Mouse (Mus musculus) neural tube, embryonic 12.5 days (tissue): ENCODE results near the gene Tmem138. TPM values are rescaled to one million over a fixed set of nuclear protein-coding genes. Genes with fewer than 3 reads are reported as not detected.
A peak's percentile ranks its signal among the peaks of the same experiment; 100 is the strongest.
"Not testable (repeated sequence)": the region's sequence is repeated elsewhere in the genome, so short reads cannot be mapped to it uniquely, and the experiment has no call there.

Experiments used
- ATAC-seq: fragments of 200-750 bp; cut with Nextera tagmentation; 2 replicates; pipeline ENCODE4 v1.8.0; 2017; ENCODE audit warnings: low read depth, mild to moderate bottlenecking, moderate TSS enrichment, moderate library complexity; ENCODE audit not compliant: low FRiP score
- H3K27ac ChIP-seq: fragments of 300-500 bp; sonication (generic); 2 replicates; pipeline ENCODE4 v1.5.1; 2016
- H3K27me3 ChIP-seq: fragments of 300-500 bp; sonication (generic); replicated peaks from 2 replicates; pipeline ENCODE4 v1.6.1; 2016; ENCODE audit warnings: mild to moderate bottlenecking
- H3K36me3 ChIP-seq: fragments of 300-500 bp; sonication (generic); 2 replicates; pipeline ENCODE4 v1.6.1; 2016; ENCODE audit warnings: mild to moderate bottlenecking
- H3K4me1 ChIP-seq: fragments of 300-500 bp; sonication (generic); 2 replicates; pipeline ENCODE4 v1.6.1; 2016
- H3K4me2 ChIP-seq: fragments of 300-500 bp; sonication (generic); replicated peaks from 2 replicates; pipeline ENCODE4 v1.6.1; 2016; ENCODE audit warnings: mild to moderate bottlenecking
- H3K4me3 ChIP-seq: fragments of 300-500 bp; sonication (generic); 2 replicates; pipeline ENCODE4 v1.5.1; 2016
- H3K9ac ChIP-seq: fragments of 300-500 bp; sonication (generic); 2 replicates; pipeline ENCODE4 v1.6.1; 2016; ENCODE audit warnings: mild to moderate bottlenecking
- H3K9me3 ChIP-seq: fragments of 300-500 bp; sonication (generic); 2 replicates; pipeline ENCODE4 v1.6.1; 2016; ENCODE audit warnings: mild to moderate bottlenecking
- WGBS: fragments of 180-500 bp; shearing (Covaris S2); methylation state at CpG from one replicate; pipeline ENCODE4 v1.1.7; 2016; 5-methylcytosine and 5-hydroxymethylcytosine counted together
- polyA plus RNA-seq: library from polyadenylated mRNA; unstranded; fragments of >200 nt; fragmentation: Nextera tagmentation; extraction: Ambion mirVana; gene quantifications from 2 replicates; pipeline ENCODE4 v1.2.1, GENCODE M21; 2016

Tmem138 gene
- polyA plus RNA-seq, 1 experiment from 2014 or later: 41.6 TPM

DNA sequence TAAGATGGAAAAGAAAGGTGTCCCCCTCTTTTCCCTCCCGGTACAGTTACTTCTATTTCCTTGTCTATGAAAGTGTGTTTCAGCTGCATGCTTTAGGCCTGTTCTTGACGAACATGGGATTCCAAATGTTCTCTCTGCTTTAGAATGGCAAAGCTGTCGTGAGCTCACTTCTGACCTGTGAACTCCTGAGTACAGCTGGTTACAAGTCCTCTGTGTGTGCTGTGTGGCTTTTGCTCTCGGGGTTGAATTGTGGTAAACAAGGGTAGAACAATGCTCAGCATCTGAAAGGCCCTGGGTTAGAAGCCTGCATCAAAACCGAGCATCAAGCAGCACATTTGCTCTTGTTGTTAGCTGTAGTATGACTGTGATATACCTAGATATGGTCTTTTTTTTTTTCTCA lies 14.8 kb downstream of the Tmem138 start:
- Histone ChIP-seq H3K4me2 (no peak overlapping the region), H3K36me3 (no peaks in the 10 kb centered on the region), H3K4me3 (no peak overlapping the region), H3K4me1 (no peaks in the 10 kb centered on the region), H3K27ac (no peak overlapping the region), H3K9ac (no peak overlapping the region), H3K9me3 (no peaks in the 10 kb centered on the region), H3K27me3 (no peaks in the 10 kb centered on the region)
- 70% methylated on average over 5 of the region's 5 CpGs for WGBS
- ATAC-seq: no peak

GRCm38 (mm10) chr19:10561558-10562314 lies 15.4 kb downstream of the Tmem138 start:
- Histone ChIP-seq H3K4me3 (no peak overlapping the region), H3K4me1 (peaks cover under 1% of the 10 kb centered on the region; the same call in 1 of the 2 replicates), H3K27ac (no peak overlapping the region), H3K9me3 (no peaks in the 10 kb centered on the region), H3K4me2 (no peak overlapping the region), H3K27me3 (no peaks in the 10 kb centered on the region), H3K9ac (no peak overlapping the region), H3K36me3 (no peaks in the 10 kb centered on the region)
- no peak for ATAC-seq
- WGBS: 77% methylated on average over 6 of the region's 6 CpGs

GRCm38 (mm10) chr19:10560108-10560507 lies 17.1 kb downstream of the Tmem138 start:
- Histone ChIP-seq H3K4me1 (peaks cover 10% of the 10 kb centered on the region), H3K36me3 (no peaks in the 10 kb centered on the region), H3K27me3 (no peaks in the 10 kb centered on the region), H3K4me3 (no peak overlapping the region), H3K4me2 (no peak overlapping the region), H3K9me3 (no peaks in the 10 kb centered on the region), H3K9ac (no peak overlapping the region), H3K27ac (no peak overlapping the region)
- 39% methylated on average over 5 of the region's 5 CpGs for WGBS
- no peak for ATAC-seq

DNA sequence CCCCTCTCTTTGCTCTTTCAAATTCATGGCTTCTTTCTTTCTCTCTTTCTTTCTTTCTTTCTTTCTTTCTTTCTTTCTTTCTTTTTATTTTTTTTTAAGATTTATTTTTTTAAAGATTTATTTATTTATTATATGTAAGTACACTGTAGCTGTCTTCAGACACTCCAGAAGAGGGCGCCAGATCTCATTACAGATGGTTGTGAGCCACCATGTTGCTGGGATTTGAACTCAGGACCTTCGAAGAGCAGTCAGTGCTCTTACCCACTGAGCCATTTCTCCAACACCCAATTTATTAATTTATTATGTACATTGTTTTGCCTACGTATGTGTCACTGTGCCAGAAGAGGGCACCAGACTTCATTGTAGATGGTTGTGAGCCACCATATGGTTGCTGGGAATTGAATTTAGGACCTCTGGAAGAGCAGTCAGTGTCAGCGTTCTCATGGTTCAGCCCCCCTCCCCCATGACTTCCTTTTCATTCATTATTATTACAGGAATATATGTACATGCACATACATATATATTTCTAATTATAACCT lies 19.3 kb downstream of the Tmem138 start:
- not testable (repeated sequence) for H3K36me3 ChIP-seq, ATAC-seq, H3K9me3 ChIP-seq, H3K27ac ChIP-seq, H3K27me3 ChIP-seq, H3K4me2 ChIP-seq, H3K4me3 ChIP-seq, H3K9ac ChIP-seq
- peaks cover 19% of the 10 kb centered on the region for H3K4me1 ChIP-seq
- WGBS: 73% methylated on average over 4 of the region's 4 CpGs

- Histone ChIP-seq H3K9ac (no peak overlapping the region), H3K36me3 (peaks cover 5% of the 10 kb centered on the region; the same call in 1 of the 2 replicates), H3K9me3 (no peaks in the 10 kb centered on the region), H3K27me3 (no peaks in the 10 kb centered on the region), H3K27ac (no peak overlapping the region), H3K4me2 (no peak overlapping the region), H3K4me1 (peaks cover 19% of the 10 kb centered on the region), H3K4me3 (no peak overlapping the region)
- 65% methylated on average over 2 of the region's 2 CpGs for WGBS
- ATAC-seq: no peak
Measured at GRCm38 (mm10) chr19:10557430-10557829, 19.7 kb downstream of the Tmem138 start.

- no peak overlapping the region for H3K27ac ChIP-seq
- H3K4me2 ChIP-seq: no peak overlapping the region
- H3K27me3 ChIP-seq: no peaks in the 10 kb centered on the region
- H3K36me3 ChIP-seq: peaks cover 5% of the 10 kb centered on the region; the same call in 1 of the 2 replicates
- H3K4me1 ChIP-seq: peaks cover 19% of the 10 kb centered on the region
- whole genome bisulfite sequencing: 76% methylated on average over 2 of the region's 2 CpGs
- no peak overlapping the region for H3K9ac ChIP-seq
- ATAC-seq: no peak
- H3K4me3 ChIP-seq: no peak overlapping the region
- H3K9me3 ChIP-seq: no peaks in the 10 kb centered on the region
Measured at GRCm38 (mm10) chr19:10557001-10557400, 20.2 kb downstream of the Tmem138 start.

GRCm38 (mm10) chr19:10555624-10556510 lies 21.3 kb downstream of the Tmem138 start, which contains the start of gene Tmem216:
Gene Tmem216, minus strand, starts transcription at chr19:10556238.
- Histone ChIP-seq H3K9ac (peak within 1 kb of the TSS; percentile 58), H3K9me3 (no peaks in the 10 kb centered on the region), H3K4me2 (peak within 1 kb of the TSS; percentile 77), H3K27ac (peak within 1 kb of the TSS; percentile 46; the same call in 1 of the 2 replicates), H3K36me3 (peaks cover 17% of the 10 kb centered on the region), H3K27me3 (no peaks in the 10 kb centered on the region), H3K4me1 (peaks cover 19% of the 10 kb centered on the region), H3K4me3 (peak within 1 kb of the TSS; percentile 65)
- ATAC-seq: peak; percentile 97
- 2% methylated on average over 43 of the region's 43 CpGs for WGBS

DNA sequence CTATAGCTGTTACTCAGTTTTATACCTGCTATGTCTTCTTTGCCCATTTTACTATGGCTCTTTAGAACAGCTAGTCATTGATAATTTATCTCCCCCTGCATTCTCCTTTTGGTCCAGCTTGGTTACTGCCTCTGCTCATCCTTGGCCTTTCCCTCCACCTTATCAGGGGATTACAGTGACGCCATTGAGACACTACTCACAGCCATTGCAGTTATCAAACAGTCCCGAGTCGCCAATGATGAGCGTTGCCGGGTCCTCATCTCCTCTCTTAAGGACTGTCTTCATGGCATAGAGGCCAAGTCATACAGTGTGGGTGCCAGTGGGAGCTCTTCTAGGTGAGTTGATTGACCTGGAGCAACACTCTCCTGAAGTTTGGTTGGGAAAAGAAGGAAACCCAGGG lies 37.7 kb downstream of the Tmem138 start:
- Histone ChIP-seq H3K4me1 (no peaks in the 10 kb centered on the region), H3K9ac (no peak overlapping the region), H3K27ac (no peak overlapping the region), H3K9me3 (no peaks in the 10 kb centered on the region), H3K27me3 (no peaks in the 10 kb centered on the region), H3K36me3 (peaks cover 84% of the 10 kb centered on the region), H3K4me2 (no peak overlapping the region), H3K4me3 (no peak overlapping the region)
- WGBS: 94% methylated on average over 5 of the region's 5 CpGs
- ATAC-seq: no peak

DNA sequence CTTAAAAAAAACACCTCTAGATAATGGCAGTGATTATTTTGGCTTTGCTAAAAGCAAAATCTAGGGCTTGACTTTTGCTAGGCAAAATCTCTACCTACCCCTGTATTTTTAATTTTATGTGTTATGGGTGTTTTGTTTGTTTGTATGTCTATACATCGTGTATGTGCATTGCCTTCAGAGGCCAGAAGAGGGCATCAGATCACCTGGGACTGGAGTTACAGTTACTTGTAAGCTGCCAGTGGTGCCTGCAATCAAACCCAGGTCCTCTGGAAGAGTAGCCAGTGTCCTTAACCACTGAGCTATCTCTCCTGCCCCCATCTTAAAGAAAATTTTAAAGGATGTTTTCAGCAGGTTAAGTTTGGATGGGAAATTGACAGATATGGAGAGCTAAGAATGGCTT lies 47.1 kb downstream of the Tmem138 start:
- ATAC-seq: no peak
- Histone ChIP-seq H3K4me3 (no peak overlapping the region), H3K4me2 (no peak overlapping the region), H3K4me1 (peaks cover 11% of the 10 kb centered on the region), H3K27ac (no peak overlapping the region), H3K27me3 (no peaks in the 10 kb centered on the region), H3K9me3 (no peaks in the 10 kb centered on the region), H3K9ac (no peak overlapping the region), H3K36me3 (peaks cover 52% of the 10 kb centered on the region)
- WGBS: 100% methylated on average over 1 of the region's 1 CpGs

DNA sequence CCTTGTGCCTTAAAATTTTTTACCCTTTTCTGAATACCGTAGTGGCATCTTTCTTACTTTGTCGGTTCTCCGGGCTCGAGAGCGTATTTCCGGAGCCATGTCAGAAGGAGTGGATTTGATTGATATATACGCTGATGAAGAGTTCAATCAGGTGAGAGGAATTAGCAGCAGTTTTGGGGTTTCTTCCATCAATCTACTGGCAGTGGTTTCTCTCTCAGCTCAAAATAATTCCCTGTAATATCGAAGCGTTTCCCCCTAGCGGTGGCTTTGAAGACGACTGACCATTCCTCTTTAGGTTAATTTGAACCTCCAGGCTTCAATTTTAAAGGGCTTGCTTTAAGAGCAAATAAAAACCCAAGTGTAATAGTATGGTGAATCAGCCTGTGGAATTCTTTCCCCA lies 51.3 kb downstream of the Tmem138 start, which contains the start of gene Sdhaf2:
Gene Sdhaf2, minus strand, starts transcription at position 233 of the 400 bp plus-strand sequence.
- H3K9me3 ChIP-seq: no peaks in the 10 kb centered on the region
- H3K36me3 ChIP-seq: peaks cover 19% of the 10 kb centered on the region
- peak within 1 kb of the TSS; percentile 98 for H3K9ac ChIP-seq
- under 1% methylated on average over 11 of the region's 11 CpGs for WGBS
- H3K27me3 ChIP-seq: no peaks in the 10 kb centered on the region
- peak; percentile 33 for ATAC-seq
- H3K4me3 ChIP-seq: peak within 1 kb of the TSS; percentile 98
- peaks cover 19% of the 10 kb centered on the region for H3K4me1 ChIP-seq
- H3K27ac ChIP-seq: peak within 1 kb of the TSS; percentile 94
- H3K4me2 ChIP-seq: peak within 1 kb of the TSS; percentile 76

DNA sequence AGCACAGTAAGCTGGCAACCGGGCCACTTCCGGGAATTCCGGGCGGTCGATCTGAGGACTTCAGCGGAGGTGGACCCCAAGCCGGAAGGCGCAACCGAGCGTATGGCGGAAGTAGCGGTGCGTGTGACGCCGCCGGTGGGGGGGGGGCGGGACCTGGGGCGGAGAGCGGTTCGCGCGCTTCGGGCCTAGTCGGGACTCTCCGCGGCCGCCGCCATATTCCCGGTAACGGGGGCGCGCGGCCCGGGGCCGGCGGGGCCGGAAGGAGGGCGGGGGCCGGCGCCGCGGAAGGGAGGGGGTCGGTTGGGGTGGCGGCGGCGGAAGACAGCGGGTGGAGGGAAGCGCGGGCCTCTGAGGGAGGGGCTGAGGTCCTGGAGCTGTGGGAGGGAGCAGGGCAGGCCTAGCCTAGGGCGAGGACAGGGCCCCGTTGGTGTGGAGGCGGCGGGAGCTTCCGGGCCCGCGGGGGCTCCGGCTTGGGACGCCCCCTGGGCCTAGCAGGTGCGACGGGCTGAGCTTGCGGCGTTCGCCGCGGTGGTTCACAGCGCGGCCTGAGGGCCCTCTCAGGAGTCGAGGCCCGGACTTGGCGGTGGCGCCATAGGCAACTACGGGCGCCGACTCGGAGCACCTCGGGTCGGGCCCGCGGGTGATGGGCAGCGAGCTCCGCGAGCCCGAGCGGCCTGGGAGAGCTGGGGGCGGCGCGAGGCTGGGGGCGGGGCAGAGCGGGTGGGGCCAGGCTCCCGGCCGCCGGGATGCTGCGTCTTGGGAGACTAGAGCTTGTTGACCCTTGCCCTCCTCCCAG lies 51.9 kb downstream of the Tmem138 start, which contains the start of gene Cpsf7:
Gene Cpsf7, plus strand, starts transcription at position 161 of the 796 bp plus-strand sequence.
- H3K36me3 ChIP-seq: peaks cover 15% of the 10 kb centered on the region
- peaks cover 19% of the 10 kb centered on the region for H3K4me1 ChIP-seq
- H3K4me2 ChIP-seq: peak within 1 kb of the TSS; percentile 76
- no peaks in the 10 kb centered on the region for H3K9me3 ChIP-seq
- WGBS: under 1% methylated on average over 92 of the region's 93 CpGs
- peak within 1 kb of the TSS; percentile 98 for H3K4me3 ChIP-seq
- peak within 1 kb of the TSS; percentile 94 for H3K27ac ChIP-seq
- peak within 1 kb of the TSS; percentile 98 for H3K9ac ChIP-seq
- no peaks in the 10 kb centered on the region for H3K27me3 ChIP-seq
- ATAC-seq: peak; percentile 93
